Mouse (Mus musculus) stomach, postnatal 0 days (tissue): ENCODE data around the gene Syt11. TPM values are rescaled to one million over a fixed set of nuclear protein-coding genes. Genes with fewer than 3 reads are reported as not detected.

ENCODE experiments used
- ATAC-seq: fragments of 200-750 bp; cut with Nextera tagmentation; 2 replicates; pipeline ENCODE4 v1.8.0; 2017; ENCODE audit not compliant: low FRiP score, low TSS enrichment
- DNase-seq: peaks from one replicate; pipeline ENCODE4 v3.0.0-alpha.2; 2016; ENCODE audit warnings: low spot score
- H3K27ac ChIP-seq: fragments of 300-500 bp; sonication (generic); replicated peaks from 2 replicates; pipeline ENCODE4 v1.5.1; 2014; ENCODE audit warnings: mild to moderate bottlenecking, control low read depth
- H3K27me3 ChIP-seq: fragments of 300-500 bp; sonication (generic); 2 replicates; pipeline ENCODE4 v1.6.1; 2014; ENCODE audit warnings: low read length; ENCODE audit not compliant: control insufficient read depth, insufficient read depth
- H3K36me3 ChIP-seq: fragments of 300-500 bp; sonication (generic); 2 replicates; pipeline ENCODE4 v1.6.1; 2014; ENCODE audit warnings: low read length, mixed read lengths; ENCODE audit not compliant: control insufficient read depth, insufficient read depth
- H3K4me1 ChIP-seq: fragments of 300-500 bp; sonication (generic); replicated peaks from 2 replicates; pipeline ENCODE4 v1.6.1; 2014; ENCODE audit warnings: antibody characterized with exemption; ENCODE audit not compliant: control insufficient read depth, insufficient read depth
- H3K4me2 ChIP-seq: fragments of 300-500 bp; sonication (generic); replicated peaks from 2 replicates; pipeline ENCODE4 v1.6.1; 2014; ENCODE audit warnings: low read depth, mild to moderate bottlenecking, control low read depth, moderate library complexity
- H3K4me3 ChIP-seq: fragments of 300-500 bp; sonication (generic); 2 replicates; pipeline ENCODE4 v1.5.1; 2014; ENCODE audit warnings: low read depth, low read length, control low read depth
- H3K9ac ChIP-seq: fragments of 300-500 bp; sonication (generic); 2 replicates; pipeline ENCODE4 v1.6.1; 2014; ENCODE audit warnings: mild to moderate bottlenecking, low read length, control low read depth, mixed read lengths
- H3K9me3 ChIP-seq: fragments of 300-500 bp; sonication (generic); 2 replicates; pipeline ENCODE4 v1.6.1; 2016; ENCODE audit warnings: low read length; ENCODE audit not compliant: control insufficient read depth
- CTCF ChIP-seq: IDR thresholded peaks from 2 replicates; pipeline ENCODE4 v1.5.1; 2016; ENCODE audit warnings: antibody characterized with exemption, low read depth, mild to moderate bottlenecking, moderate library complexity
- EP300 ChIP-seq: optimal IDR thresholded peaks from 2 replicates; pipeline ENCODE3; 2016; ENCODE audit warnings: antibody characterized with exemption
- WGBS: fragments of 180-500 bp; shearing (Covaris S2); extraction: QIAGEN DNeasy Blood & Tissue Kit; methylation state at CpG from one replicate; pipeline ENCODE4 v1.1.7; 2014; 5-methylcytosine and 5-hydroxymethylcytosine counted together
- polyA plus RNA-seq: library from polyadenylated mRNA; unstranded; fragments of >200 nt; fragmentation: Nextera tagmentation; extraction: Ambion mirVana; gene quantifications from 2 replicates; pipeline ENCODE4 v1.2.1, GENCODE M21; 2015

Gene Syt11
- polyA plus RNA-seq, 1 experiment from 2014 or later, result 9.6 TPM

GRCm38 (mm10) chr3:88701222-88701621, 73.7 kb downstream of the Syt11 start:
- Histone ChIP-seq H3K36me3 (peaks cover 43% of the 10 kb centered on the region), H3K27ac (no peak overlapping the region), H3K4me3 (no peak overlapping the region), H3K27me3 (no peaks in the 10 kb centered on the region), H3K9ac (no peak overlapping the region), H3K9me3 (no peaks in the 10 kb centered on the region), H3K4me1 (no peaks in the 10 kb centered on the region), H3K4me2 (no peak overlapping the region)
- WGBS, result 56% methylated on average over 3 of the region's 3 CpGs
- no peak for TF ChIP-seq CTCF
- TF ChIP-seq EP300, result no peak
- no peak for ATAC-seq
- DNase-seq, result no peak

- Histone ChIP-seq H3K36me3 (peaks cover 43% of the 10 kb centered on the region), H3K4me3 (no peak overlapping the region), H3K9me3 (no peaks in the 10 kb centered on the region), H3K27ac (no peak overlapping the region), H3K4me2 (no peak overlapping the region), H3K27me3 (no peaks in the 10 kb centered on the region), H3K9ac (no peak overlapping the region), H3K4me1 (no peaks in the 10 kb centered on the region)
- ATAC-seq (no peak), DNase-seq (no peak)
- TF ChIP-seq CTCF, result no peak
- no peak for TF ChIP-seq EP300
- 88% methylated on average over 3 of the region's 3 CpGs for WGBS
These were observed 74.7 kb downstream of the Syt11 start for GRCm38 (mm10) chr3:88700247-88700646.

- Histone ChIP-seq H3K27me3 (no peaks in the 10 kb centered on the region), H3K4me2 (no peak overlapping the region), H3K27ac (no peak overlapping the region), H3K9ac (no peak overlapping the region), H3K4me1 (no peaks in the 10 kb centered on the region), H3K9me3 (no peaks in the 10 kb centered on the region), H3K4me3 (no peak overlapping the region), H3K36me3 (peaks cover 45% of the 10 kb centered on the region)
- ATAC-seq, result no peak
- 86% methylated on average over 6 of the region's 6 CpGs for WGBS
- TF ChIP-seq EP300 (no peak), CTCF (no peak)
- no peak for DNase-seq
These were observed 76.1 kb downstream of the Syt11 start for GRCm38 (mm10) chr3:88698834-88699233.

GRCm38 (mm10) chr3:88698051-88698450, 76.9 kb downstream of the Syt11 start:
- Histone ChIP-seq H3K36me3 (peaks cover 49% of the 10 kb centered on the region), H3K9ac (no peak overlapping the region), H3K27me3 (no peaks in the 10 kb centered on the region), H3K4me2 (no peak overlapping the region), H3K4me3 (no peak overlapping the region), H3K4me1 (no peaks in the 10 kb centered on the region), H3K27ac (no peak overlapping the region), H3K9me3 (no peaks in the 10 kb centered on the region)
- TF ChIP-seq EP300 (no peak), CTCF (no peak)
- 88% methylated on average over 1 of the region's 1 CpGs for WGBS
- ATAC-seq (no peak; the same call in 1 of the 2 replicates), DNase-seq (no peak)

- no peak for DNase-seq
- TF ChIP-seq CTCF, result peak; percentile 28; the same call in 1 of the 2 replicates
- no peak for TF ChIP-seq EP300
- no peaks in the 10 kb centered on the region for H3K27me3 ChIP-seq
- no peaks in the 10 kb centered on the region for H3K9me3 ChIP-seq
- no peaks in the 10 kb centered on the region for H3K4me1 ChIP-seq
- H3K27ac ChIP-seq, result no peak overlapping the region
- H3K4me3 ChIP-seq, result no peak overlapping the region
- peaks cover 47% of the 10 kb centered on the region for H3K36me3 ChIP-seq
- H3K9ac ChIP-seq, result no peak overlapping the region
- H3K4me2 ChIP-seq, result no peak overlapping the region
- 0 out of 2 replicates have a peak, but pooled peaks have one; percentile 6 for ATAC-seq
These were observed 79.4 kb downstream of the Syt11 start for GRCm38 (mm10) chr3:88695545-88695944.

Other genes with a start within 250 kb of the Syt11 start
- gene Mex3a, start 242.8 kb downstream of the Syt11 start, polyA plus RNA-seq, result 3.3 and 3.4 TPM in 2 replicates
- gene Rab25, start 226.9 kb downstream of the Syt11 start, polyA plus RNA-seq, result 252 and 271 TPM in 2 replicates
- gene Lamtor2, start 222.1 kb downstream of the Syt11 start, polyA plus RNA-seq, result 154 and 157 TPM in 2 replicates
- 19.5 and 21.8 TPM in 2 replicates for gene Ubqln4, start 221.4 kb downstream of the Syt11 start, polyA plus RNA-seq
- 257 and 271 TPM in 2 replicates for gene Ssr2, start 199.3 kb downstream of the Syt11 start, polyA plus RNA-seq
- 29.0 and 33.0 TPM in 2 replicates for gene Arhgef2, start 169.2 kb downstream of the Syt11 start, polyA plus RNA-seq
- 0.07 TPM in 1 of 2 replicates, not detected in the other for gene Rxfp4, start 122.0 kb downstream of the Syt11 start, polyA plus RNA-seq
- 38.1 and 45.9 TPM in 2 replicates for gene Khdc4, start 89.4 kb downstream of the Syt11 start, polyA plus RNA-seq
- 85.5 and 86.9 TPM in 2 replicates for gene Rit1, start 58.3 kb downstream of the Syt11 start, polyA plus RNA-seq
- 2.8 TPM in 2 replicates for gene Gon4l, start 60.1 kb upstream of the Syt11 start, polyA plus RNA-seq
- 23.6 and 24.9 TPM in 2 replicates for gene Msto1, start 138.8 kb upstream of the Syt11 start, polyA plus RNA-seq
- 8.6 and 9.2 TPM in 2 replicates for gene Ash1l, start 175.5 kb upstream of the Syt11 start, polyA plus RNA-seq
- 99.0 and 105 TPM in 2 replicates for gene Dap3, start 176.0 kb upstream of the Syt11 start, polyA plus RNA-seq